Mouse (Mus musculus): ENCODE data around the gene Me1. TPM values are rescaled to one million over a fixed set of nuclear protein-coding genes. Genes with fewer than 3 reads are reported as not detected.

Me1 gene
- polyA plus RNA-seq, 1 experiment, result 153 TPM

- 92% methylated on average over 6 of the region's 6 CpGs for WGBS
- no peak for TF ChIP-seq POLR2A (IDR thresholded peaks at IDR 0.05; ENCODE audit: low read depth, low read length)
- 0 out of 2 replicates have a peak, but pooled peaks have one; percentile 23 for TF ChIP-seq CTCF (conservative IDR thresholded peaks at IDR 0.05; ENCODE audit: insufficient read depth, insufficient read length, low read depth, low read length)
- H3K36me3 ChIP-seq (ENCODE audit: control insufficient read depth, insufficient read depth, low read length), result no peaks in the 10 kb centered on the region
- no peak overlapping the region for H3K27ac ChIP-seq (ENCODE audit: insufficient read depth, low read depth, low read length)
- peak; percentile 18 for DNase-seq
- 0 out of 2 replicates have a peak, but pooled peaks cover 3% of the 10 kb centered on the region for H3K4me1 ChIP-seq (ENCODE audit: control insufficient read depth, insufficient read depth, low read length)
- H3K4me3 ChIP-seq (ENCODE audit: insufficient read depth, low read depth, low read length), result no peak overlapping the region
- H3K27me3 ChIP-seq (replicated peaks; ENCODE audit: control insufficient read depth, insufficient read depth, low read length), result no peaks in the 10 kb centered on the region
Observed at GRCm38 (mm10) chr9:86661679-86662078, 34.1 kb downstream of the Me1 start.

DNA sequence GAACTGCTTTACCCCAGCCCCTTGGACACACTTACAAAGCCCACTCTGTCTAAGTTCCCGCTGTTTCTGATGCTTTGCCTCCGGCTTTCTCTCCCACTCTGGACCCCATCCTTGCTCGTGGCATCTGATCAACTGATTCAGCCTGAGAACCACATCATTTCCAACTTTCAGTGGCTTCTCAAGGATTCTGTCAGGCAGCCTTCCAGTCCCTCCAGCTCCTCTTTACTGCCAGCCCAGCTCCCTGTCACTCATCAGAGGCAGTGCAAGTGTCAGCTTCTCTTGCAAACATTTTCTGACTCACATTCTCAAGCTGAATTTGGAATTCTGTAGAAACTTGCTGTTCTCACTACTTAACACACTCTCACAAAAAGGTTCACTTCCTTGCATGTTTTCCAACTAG lies 34.5 kb downstream of the Me1 start:
- no peaks in the 10 kb centered on the region for H3K27me3 ChIP-seq (replicated peaks; ENCODE audit: control insufficient read depth, insufficient read depth, low read length)
- H3K27ac ChIP-seq (ENCODE audit: insufficient read depth, low read depth, low read length), result no peak overlapping the region
- H3K36me3 ChIP-seq (ENCODE audit: control insufficient read depth, insufficient read depth, low read length), result no peaks in the 10 kb centered on the region
- 95% methylated on average over 3 of the region's 3 CpGs for WGBS
- H3K4me1 ChIP-seq (ENCODE audit: control insufficient read depth, insufficient read depth, low read length), result 0 out of 2 replicates have a peak, but pooled peaks cover 3% of the 10 kb centered on the region
- no peak overlapping the region for H3K4me3 ChIP-seq (ENCODE audit: insufficient read depth, low read depth, low read length)
- TF ChIP-seq POLR2A (IDR thresholded peaks at IDR 0.05; ENCODE audit: low read depth, low read length) (no peak), CTCF (conservative IDR thresholded peaks at IDR 0.05; ENCODE audit: insufficient read depth, insufficient read length, low read depth, low read length) (no peak)
- DNase-seq, result no peak

DNA sequence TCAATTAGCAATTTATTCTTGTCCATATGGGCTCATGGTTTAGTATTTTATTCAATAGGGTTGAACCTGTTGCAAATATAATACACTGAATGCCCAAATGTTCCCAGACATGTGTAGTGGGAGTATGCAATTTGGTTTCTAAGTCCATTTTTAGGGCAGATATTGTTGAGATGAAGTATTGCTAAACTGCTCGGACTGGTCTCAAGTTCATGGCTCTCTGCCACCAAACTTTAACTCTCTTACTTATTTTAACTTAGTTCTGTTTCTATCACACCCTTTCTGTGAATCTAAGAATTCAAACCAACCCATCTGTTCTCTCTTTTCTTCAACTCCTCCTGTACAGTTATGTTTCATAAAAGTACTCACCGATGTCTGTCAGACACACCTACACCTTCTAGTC lies 35.4 kb downstream of the Me1 start:
- WGBS, result 64% methylated on average over 2 of the region's 2 CpGs
- Histone ChIP-seq H3K27me3 (replicated peaks; ENCODE audit: control insufficient read depth, insufficient read depth, low read length) (no peaks in the 10 kb centered on the region), H3K4me3 (ENCODE audit: insufficient read depth, low read depth, low read length) (no peak overlapping the region), H3K36me3 (ENCODE audit: control insufficient read depth, insufficient read depth, low read length) (no peaks in the 10 kb centered on the region), H3K4me1 (ENCODE audit: control insufficient read depth, insufficient read depth, low read length) (0 out of 2 replicates have a peak, but pooled peaks cover 3% of the 10 kb centered on the region), H3K27ac (ENCODE audit: insufficient read depth, low read depth, low read length) (no peak overlapping the region)
- DNase-seq, result no peak
- TF ChIP-seq POLR2A (IDR thresholded peaks at IDR 0.05; ENCODE audit: low read depth, low read length), result no peak
- no peak for TF ChIP-seq CTCF (conservative IDR thresholded peaks at IDR 0.05; ENCODE audit: insufficient read depth, insufficient read length, low read depth, low read length)

DNA sequence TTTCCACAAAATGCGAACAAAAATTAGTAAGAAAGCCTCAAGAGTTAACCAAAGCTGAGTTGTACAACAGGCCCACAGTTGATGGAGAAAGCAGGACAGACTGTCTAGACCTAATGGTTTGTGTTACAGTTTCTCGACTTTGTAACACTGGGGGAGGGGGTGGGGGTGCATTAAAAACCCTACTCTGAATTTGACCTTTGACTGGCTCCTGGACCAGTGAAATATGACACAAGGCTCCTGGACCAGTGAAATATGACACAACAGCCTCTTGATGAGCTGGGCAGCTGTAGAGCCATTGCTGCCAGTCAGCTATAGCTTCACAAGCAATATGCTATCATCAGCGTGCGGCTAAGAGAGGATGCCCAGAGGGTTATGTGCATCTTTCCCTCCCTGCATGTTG lies 37.4 kb downstream of the Me1 start:
- no peaks in the 10 kb centered on the region for H3K36me3 ChIP-seq (ENCODE audit: control insufficient read depth, insufficient read depth, low read length)
- no peak overlapping the region for H3K4me3 ChIP-seq (ENCODE audit: insufficient read depth, low read depth, low read length)
- no peak for TF ChIP-seq POLR2A (IDR thresholded peaks at IDR 0.05; ENCODE audit: low read depth, low read length)
- no peak for TF ChIP-seq CTCF (conservative IDR thresholded peaks at IDR 0.05; ENCODE audit: insufficient read depth, insufficient read length, low read depth, low read length)
- no peak overlapping the region for H3K27ac ChIP-seq (ENCODE audit: insufficient read depth, low read depth, low read length)
- 0 out of 2 replicates have a peak, but pooled peaks cover 3% of the 10 kb centered on the region for H3K4me1 ChIP-seq (ENCODE audit: control insufficient read depth, insufficient read depth, low read length)
- 68% methylated on average over 4 of the region's 4 CpGs for WGBS
- DNase-seq, result no peak
- no peaks in the 10 kb centered on the region for H3K27me3 ChIP-seq (replicated peaks; ENCODE audit: control insufficient read depth, insufficient read depth, low read length)

DNA sequence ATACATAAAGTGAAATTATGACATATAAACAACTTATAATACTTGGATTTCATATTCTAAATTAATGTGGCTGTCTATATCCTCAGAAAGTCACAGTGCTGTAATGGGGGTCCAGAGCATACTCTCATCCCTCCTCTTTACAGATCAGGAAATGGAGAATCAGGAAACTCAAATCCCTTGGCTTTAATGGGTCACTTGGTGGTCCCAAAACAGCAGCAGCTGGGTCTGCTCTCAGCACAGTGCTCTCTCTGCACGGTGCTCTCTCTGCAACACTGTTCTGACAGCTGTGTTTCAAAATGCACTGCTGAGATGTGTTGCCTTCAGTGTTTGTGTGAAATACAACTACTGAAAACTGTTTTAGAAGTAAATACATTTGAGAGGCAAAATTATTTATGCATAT lies 43.6 kb downstream of the Me1 start:
- Histone ChIP-seq H3K27ac (ENCODE audit: insufficient read depth, low read depth, low read length) (no peak overlapping the region), H3K4me1 (ENCODE audit: control insufficient read depth, insufficient read depth, low read length) (no peaks in the 10 kb centered on the region), H3K27me3 (replicated peaks; ENCODE audit: control insufficient read depth, insufficient read depth, low read length) (no peaks in the 10 kb centered on the region), H3K36me3 (ENCODE audit: control insufficient read depth, insufficient read depth, low read length) (no peaks in the 10 kb centered on the region), H3K4me3 (ENCODE audit: insufficient read depth, low read depth, low read length) (no peak overlapping the region)
- WGBS, result 55% methylated on average over 1 of the region's 1 CpGs
- TF ChIP-seq POLR2A (IDR thresholded peaks at IDR 0.05; ENCODE audit: low read depth, low read length) (no peak), CTCF (conservative IDR thresholded peaks at IDR 0.05; ENCODE audit: insufficient read depth, insufficient read length, low read depth, low read length) (no peak)
- no peak for DNase-seq

GRCm38 (mm10) chr9:86651254-86651653 lies 44.5 kb downstream of the Me1 start:
- no peak overlapping the region for H3K27ac ChIP-seq (ENCODE audit: insufficient read depth, low read depth, low read length)
- 55% methylated on average over 3 of the region's 3 CpGs for WGBS
- H3K27me3 ChIP-seq (replicated peaks; ENCODE audit: control insufficient read depth, insufficient read depth, low read length), result no peaks in the 10 kb centered on the region
- peak; percentile 15 for DNase-seq
- no peak overlapping the region for H3K4me3 ChIP-seq (ENCODE audit: insufficient read depth, low read depth, low read length)
- TF ChIP-seq CTCF (conservative IDR thresholded peaks at IDR 0.05; ENCODE audit: insufficient read depth, insufficient read length, low read depth, low read length) (no peak), POLR2A (IDR thresholded peaks at IDR 0.05; ENCODE audit: low read depth, low read length) (no peak)
- no peaks in the 10 kb centered on the region for H3K4me1 ChIP-seq (ENCODE audit: control insufficient read depth, insufficient read depth, low read length)
- no peaks in the 10 kb centered on the region for H3K36me3 ChIP-seq (ENCODE audit: control insufficient read depth, insufficient read depth, low read length)

DNA sequence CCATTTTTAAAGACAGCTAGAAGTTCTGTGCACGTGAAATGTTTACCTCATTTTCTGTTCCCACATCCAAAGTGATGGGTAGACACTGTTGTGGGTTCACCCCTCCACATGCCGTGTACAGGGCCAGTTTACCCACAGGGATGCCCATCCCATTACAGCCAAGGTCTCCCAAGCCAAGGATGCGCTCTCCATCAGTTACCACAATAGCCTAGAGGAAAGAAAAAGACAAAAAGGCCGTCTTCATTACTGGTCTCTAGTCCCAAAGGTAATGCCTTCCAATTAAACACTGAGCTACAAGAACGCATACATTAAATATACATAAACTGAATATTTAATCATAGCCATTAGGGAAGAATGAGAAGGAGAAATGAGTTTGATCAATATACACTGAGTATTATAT lies 44.9 kb downstream of the Me1 start:
- no peak for DNase-seq
- Histone ChIP-seq H3K4me1 (ENCODE audit: control insufficient read depth, insufficient read depth, low read length) (no peaks in the 10 kb centered on the region), H3K27me3 (replicated peaks; ENCODE audit: control insufficient read depth, insufficient read depth, low read length) (no peaks in the 10 kb centered on the region), H3K27ac (ENCODE audit: insufficient read depth, low read depth, low read length) (no peak overlapping the region), H3K36me3 (ENCODE audit: control insufficient read depth, insufficient read depth, low read length) (no peaks in the 10 kb centered on the region), H3K4me3 (ENCODE audit: insufficient read depth, low read depth, low read length) (no peak overlapping the region)
- 89% methylated on average over 5 of the region's 5 CpGs for WGBS
- TF ChIP-seq CTCF (conservative IDR thresholded peaks at IDR 0.05; ENCODE audit: insufficient read depth, insufficient read length, low read depth, low read length), result no peak
- TF ChIP-seq POLR2A (IDR thresholded peaks at IDR 0.05; ENCODE audit: low read depth, low read length), result no peak

Measured in kidney, adult 2 months (tissue).